Mouse (Mus musculus) adrenal gland, postnatal 25 days (tissue): ENCODE results near the gene Vmn1r101. TPM values are rescaled to one million over a fixed set of nuclear protein-coding genes. Genes with fewer than 3 reads are reported as not detected.
"Not testable (repeated sequence)": the region's sequence is repeated elsewhere in the genome, so short reads cannot be mapped to it uniquely, and the experiment has no call there.

Experiments used
- DNase-seq: peaks from one replicate; pipeline ENCODE4 v3.0.0; 2021; ENCODE audit warnings: mixed read lengths
- long read RNA-seq: library from polyadenylated mRNA; stranded (forward); transcript quantifications from one replicate; pipeline ENCODE4 v2.0.0, GENCODE M21; 2021
- total RNA-seq: library from RNA; stranded (reverse); gene quantifications from 2 replicates; pipeline ENCODE4 v1.2.3, GENCODE M21; 2021

Vmn1r101 gene
- not detected in 2 replicates for total RNA-seq
- long read RNA-seq, result 0 reads

GRCm38 (mm10) chr7:20442493-20442892 lies at the start of gene Vmn1r101:
TSS of gene Vmn1r101 (minus strand) at chr7:20442593.
- not testable (repeated sequence) for DNase-seq

- not testable (repeated sequence) for DNase-seq
Observed at GRCm38 (mm10) chr7:20474825-20475224, 32.4 kb upstream of the Vmn1r101 start, which contains the start of gene Gm10670. TSS of gene Gm10670 (minus strand) at chr7:20474925.

GRCm38 (mm10) chr7:20417642-20418041 lies 24.8 kb downstream of the Vmn1r101 start, which contains the start of gene Vmn1r100:
TSS of gene Vmn1r100 (plus strand) at chr7:20417942.
- not testable (repeated sequence) for DNase-seq

Other genes starting within 250 kb of the Vmn1r101 start
- gene Vmn1r95, start 248.9 kb downstream of the Vmn1r101 start, total RNA-seq, result not detected in 2 replicates
- not detected in 2 replicates for gene Gm6164, start 237.0 kb downstream of the Vmn1r101 start, total RNA-seq
- gene Gm4498, start 208.8 kb downstream of the Vmn1r101 start, total RNA-seq, result not detected in 2 replicates
- gene Gm5890, start 179.8 kb downstream of the Vmn1r101 start, total RNA-seq, result not detected in 2 replicates
- not detected in 2 replicates for gene Gm4133, start 108.5 kb downstream of the Vmn1r101 start, total RNA-seq
- not detected in 2 replicates for gene Gm5728, start 67.2 kb downstream of the Vmn1r101 start, total RNA-seq
- not detected in 2 replicates for gene Vmn1r100, start 24.7 kb downstream of the Vmn1r101 start, total RNA-seq
- gene Gm10670, start 32.3 kb upstream of the Vmn1r101 start, total RNA-seq, result not detected in 2 replicates
- gene Vmn1r103, start 67.9 kb upstream of the Vmn1r101 start, total RNA-seq, result not detected in 2 replicates
- gene Vmn1r104, start 91.2 kb upstream of the Vmn1r101 start, total RNA-seq, result not detected in 2 replicates
- not detected in 2 replicates for gene Gm5726, start 103.2 kb upstream of the Vmn1r101 start, total RNA-seq
- gene Gm4141, start 133.6 kb upstream of the Vmn1r101 start, total RNA-seq, result not detected in 2 replicates
- not detected in 2 replicates for gene Gm4513, start 156.4 kb upstream of the Vmn1r101 start, total RNA-seq
- gene Vmn1r107, start 226.3 kb upstream of the Vmn1r101 start, total RNA-seq, result not detected in 2 replicates